ENCODE assay signal across 23 mouse cellular contexts in genomic region chr15:27774481-27774880, GRCm38 (mm10).
"Had no signal": no experiment of that assay in that cellular context is flagged by ENCODE, and none has a peak within 500 bp of the region (broad histone marks: within the 10 kb centered on the region; RNA-seq: fewer than 3 reads in every experiment).

No protein-coding gene starts in this region.

- H3K9ac ChIP-seq: heart, embryonic 12.5 days; hindbrain, embryonic 13.5 days; hindbrain, embryonic 15.5 days; limb, embryonic 13.5 days; limb, embryonic 15.5 days; liver, embryonic 12.5 days; liver, embryonic 14.5 days had no signal

- H3K4me3 ChIP-seq: heart, embryonic 10.5 days; heart, embryonic 12.5 days; hindbrain, embryonic 10.5 days; hindbrain, embryonic 13.5 days; hindbrain, embryonic 15.5 days; limb, embryonic 13.5 days; limb, embryonic 15.5 days; liver, embryonic 12.5 days had no signal

- H3K27me3 ChIP-seq: heart, embryonic 12.5 days; hindbrain, embryonic 13.5 days; hindbrain, embryonic 15.5 days; limb, embryonic 13.5 days; limb, embryonic 15.5 days; liver, embryonic 12.5 days had no signal

- H3K9me3 ChIP-seq: heart, embryonic 10.5 days; heart, embryonic 12.5 days; hindbrain, embryonic 10.5 days; hindbrain, embryonic 13.5 days; hindbrain, embryonic 15.5 days; limb, embryonic 13.5 days; limb, embryonic 15.5 days; liver, embryonic 12.5 days had no signal

- DNase-seq: gastrocnemius, postnatal 14 days; gastrocnemius, postnatal 36 days; heart, adult 18-20 months; heart, postnatal 10 days; heart, postnatal 4 days; kidney, adult 18-20 months; kidney, adult 8-10 months; kidney, postnatal 14 days; kidney, postnatal 36 days; layer of hippocampus, postnatal 36 days; left cerebral cortex, postnatal 4 days had no signal

- H3K4me2 ChIP-seq: heart, embryonic 12.5 days; hindbrain, embryonic 13.5 days; hindbrain, embryonic 15.5 days; limb, embryonic 13.5 days; limb, embryonic 15.5 days; liver, embryonic 12.5 days had no signal

- ATAC-seq: hindbrain, postnatal 0 days; intestine, postnatal 0 days; liver, embryonic 12.5 days had no signal

- H3K27ac ChIP-seq: heart, embryonic 10.5 days; kidney, postnatal 0 days; limb, embryonic 13.5 days; limb, embryonic 15.5 days; liver, embryonic 12.5 days; liver, embryonic 14.5 days had no signal
